Mouse (Mus musculus) gastrocnemius, adult 18-20 months (tissue): ENCODE results near the gene Ccdc47. TPM values are rescaled to one million over a fixed set of nuclear protein-coding genes. Genes with fewer than 3 reads are reported as not detected.
A peak's percentile ranks its signal among the peaks of the same experiment; 100 is the strongest.

ENCODE experiments used
- DNase-seq: peaks from one replicate; pipeline ENCODE4 v3.0.0; 2021; ENCODE audit warnings: low spot score
- total RNA-seq, 2 experiments: library from RNA; stranded (reverse); gene quantifications; 2 replicates each; pipeline ENCODE4 v1.2.3; 2021

Gene Ccdc47
- total RNA-seq, 2 experiments from 2014 or later: 74.0 to 79.0 TPM

- no peak for DNase-seq
These were observed 55.1 kb downstream of the Ccdc47 start, which contains the start of the genes Gm10840 and Limd2 for GRCm38 (mm10) chr11:106160841-106161721. Gene Gm10840 (plus strand): TSS chr11:106160850. Gene Limd2 (minus strand): TSS chr11:106160860.

- DNase-seq: peak; percentile 53
These were observed 56.0 kb downstream of the Ccdc47 start for GRCm38 (mm10) chr11:106159921-106160840.

- no peak for DNase-seq
These were observed 56.8 kb downstream of the Ccdc47 start for GRCm38 (mm10) chr11:106159216-106159920.

GRCm38 (mm10) chr11:106158930-106159215, 57.3 kb downstream of the Ccdc47 start:
- DNase-seq: no peak

- DNase-seq: peak; percentile 32
These were observed 57.8 kb downstream of the Ccdc47 start for GRCm38 (mm10) chr11:106158081-106158929.

- no peak for DNase-seq
These were observed 59.0 kb downstream of the Ccdc47 start for GRCm38 (mm10) chr11:106157154-106157553.

- DNase-seq: no peak
These were observed 59.9 kb downstream of the Ccdc47 start for GRCm38 (mm10) chr11:106156257-106156656.

- DNase-seq: no peak
These were observed 60.4 kb downstream of the Ccdc47 start for GRCm38 (mm10) chr11:106155761-106156160.

- DNase-seq: no peak
These were observed 61.4 kb downstream of the Ccdc47 start for GRCm38 (mm10) chr11:106154770-106155169.

GRCm38 (mm10) chr11:106154091-106154490, 62.1 kb downstream of the Ccdc47 start:
- DNase-seq: no peak

- no peak for DNase-seq
These were observed 64.0 kb downstream of the Ccdc47 start for GRCm38 (mm10) chr11:106152132-106152531.

- DNase-seq: no peak
These were observed 64.9 kb downstream of the Ccdc47 start for GRCm38 (mm10) chr11:106151219-106151618.

Other genes starting within 250 kb of the Ccdc47 start
- gene Ace, start 248.4 kb downstream of the Ccdc47 start, total RNA-seq: 10 to 100 TPM; 19.5 to 19.7 TPM
- not detected for gene Ace3, start 221.7 kb downstream of the Ccdc47 start, total RNA-seq
- gene Kcnh6, start 208.2 kb downstream of the Ccdc47 start, total RNA-seq: not detected
- 10 to 100 TPM; 24.8 to 25.9 TPM for gene Dcaf7, start 179.5 kb downstream of the Ccdc47 start, total RNA-seq
- gene Taco1, start 150.3 kb downstream of the Ccdc47 start, total RNA-seq: 10 to 100 TPM; 39.7 to 44.4 TPM
- 10 to 100 TPM; 20.9 to 23.2 TPM for gene Map3k3, start 131.7 kb downstream of the Ccdc47 start, total RNA-seq
- gene Gm10840, start 55.5 kb downstream of the Ccdc47 start, total RNA-seq: not detected
- gene Limd2, start 55.5 kb downstream of the Ccdc47 start, total RNA-seq: 1 to 10 TPM; 3.2 to 3.6 TPM
- gene Strada, start 14.2 kb downstream of the Ccdc47 start, total RNA-seq: 10 to 100 TPM; 13.7 to 14.1 TPM
- gene Ddx42, start 582 bp upstream of the Ccdc47 start, total RNA-seq: 10 to 100 TPM; 25.8 to 26.2 TPM
- gene Ftsj3, start 39.7 kb upstream of the Ccdc47 start, total RNA-seq: 10 to 100 TPM; 20.7 to 20.9 TPM
- gene Psmc5, start 39.8 kb upstream of the Ccdc47 start, total RNA-seq: 100 to 1,000 TPM; 124 to 135 TPM
- gene Smarcd2, start 56.6 kb upstream of the Ccdc47 start, total RNA-seq: 10 to 100 TPM in 1 of 2 experiments, 1 to 10 TPM in 1; 7.8 to 12.0 TPM
- under 1 TPM; 0.07 to 0.11 TPM for gene Tcam1, start 60.3 kb upstream of the Ccdc47 start, total RNA-seq
- not detected for gene Gh, start 85.5 kb upstream of the Ccdc47 start, total RNA-seq
- gene Cd79b, start 98.4 kb upstream of the Ccdc47 start, total RNA-seq: under 1 TPM; 0.18 to 0.33 TPM
- gene Scn4a, start 136.9 kb upstream of the Ccdc47 start, total RNA-seq: 100 to 1,000 TPM; 472 to 505 TPM
- gene Prr29, start 149.1 kb upstream of the Ccdc47 start, total RNA-seq: 1 to 10 TPM; 4.8 to 5.7 TPM
- gene Icam2, start 171.7 kb upstream of the Ccdc47 start, total RNA-seq: 1 to 10 TPM; 3.3 to 7.8 TPM